Mouse (Mus musculus) CD4-positive, CD25-positive, alpha-beta regulatory T cell, adult 4 months (primary cell): Measurements from ENCODE around the gene Frrs1. TPM values are rescaled to one million over a fixed set of nuclear protein-coding genes. Genes with fewer than 3 reads are reported as not detected.
A peak's percentile ranks its signal among the peaks of the same experiment; 100 is the strongest.
"Not testable (repeated sequence)": the region's sequence is repeated elsewhere in the genome, so short reads cannot be mapped to it uniquely, and the experiment has no call there.

Experiments
- ATAC-seq: one replicate; pipeline ENCODE4 v1.8.0; 2017
- polyA plus RNA-seq, 2 experiments: library from polyadenylated mRNA; unstranded; fragments of 100-300 nt; shearing (Covaris generic); gene quantifications; one replicate each; pipeline ENCODE4 v1.2.1; 2017

Gene Frrs1
- 10 to 100 TPM; 39.8 to 46.7 TPM for polyA plus RNA-seq

DNA sequence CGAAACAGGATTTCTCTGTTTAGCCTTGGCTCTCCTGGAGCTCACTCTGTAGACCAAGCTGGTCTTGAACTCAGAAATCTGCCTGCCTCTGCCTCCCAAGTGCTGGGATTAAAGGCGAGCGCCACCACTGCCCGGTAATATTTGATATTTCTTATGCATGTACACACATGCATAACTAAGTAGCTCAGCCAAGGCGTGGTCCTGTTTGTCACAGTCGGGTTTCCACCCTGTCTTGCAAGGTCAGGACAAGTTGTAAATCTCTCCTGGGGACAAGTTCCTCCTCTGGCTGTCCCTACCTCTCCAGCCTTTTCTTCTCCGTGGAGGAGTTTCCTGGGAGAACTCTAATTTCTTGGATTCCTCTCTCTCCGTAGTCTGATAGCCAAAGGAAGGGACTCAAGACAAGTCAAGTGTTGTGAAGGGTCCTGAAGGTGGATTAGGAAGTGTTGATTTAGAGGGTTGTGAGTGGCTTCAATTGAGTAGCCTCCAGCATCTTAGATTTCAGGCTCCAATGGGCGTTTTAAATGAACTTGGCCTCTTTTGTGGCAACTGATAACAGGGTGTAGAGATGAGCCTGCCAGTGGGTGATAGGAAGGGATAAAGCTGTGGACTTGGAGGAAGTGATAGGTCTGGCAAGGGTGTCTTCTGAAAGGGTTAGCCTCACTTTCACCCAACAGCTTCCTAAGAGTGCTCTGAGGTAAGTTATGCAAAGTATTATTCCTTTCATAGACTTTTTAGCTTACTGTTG lies at the start of gene Frrs1:
Gene Frrs1 (plus strand): TSS at position 524 of the 745 bp plus-strand sequence.
- ATAC-seq, result no peak

GRCm38 (mm10) chr3:116810351-116810750 lies 48.9 kb upstream of the Frrs1 start:
- ATAC-seq, result not testable (repeated sequence)

DNA sequence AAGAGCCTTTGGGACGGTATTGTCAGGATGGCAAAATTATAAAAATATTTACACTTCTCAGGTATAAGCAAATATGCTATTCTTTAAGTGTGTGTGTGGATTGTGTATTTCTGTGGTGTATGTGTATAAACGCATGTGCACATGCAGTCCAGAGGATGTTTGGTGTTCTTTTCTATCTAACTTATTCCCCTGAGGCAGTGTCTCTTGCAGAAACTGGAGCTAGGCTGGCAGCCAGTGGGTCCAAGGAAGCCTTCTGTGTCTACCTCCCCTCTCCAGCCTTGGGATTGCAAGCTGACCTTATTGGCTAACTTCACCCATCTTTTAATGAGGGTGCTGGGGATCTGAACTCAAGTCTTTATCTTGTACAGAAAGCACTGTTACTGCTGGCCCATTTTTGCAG lies 46.3 kb upstream of the Frrs1 start:
- ATAC-seq, result no peak

DNA sequence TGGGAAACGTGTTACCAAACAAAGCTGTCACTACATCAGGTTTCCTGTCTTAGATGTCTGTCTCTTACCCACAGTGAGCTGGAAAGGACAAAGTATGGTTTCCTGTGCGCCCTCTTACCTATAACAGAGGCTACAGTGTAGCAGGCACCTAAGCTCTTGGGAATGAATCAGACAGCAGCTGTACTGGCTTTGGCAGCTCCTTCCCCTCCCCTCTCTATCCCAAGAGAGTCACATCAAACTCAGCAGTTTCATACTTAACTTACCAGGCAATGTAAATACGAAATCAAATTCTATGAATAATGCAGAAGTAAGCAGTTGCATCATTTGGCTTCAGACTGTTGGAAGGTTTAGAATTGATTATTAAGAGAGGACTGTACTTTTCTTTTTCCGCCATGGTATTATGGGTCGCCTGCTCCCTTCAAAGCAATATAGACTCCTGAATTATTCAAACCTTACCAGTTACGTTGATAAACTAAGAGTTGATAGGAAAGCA lies 43.9 kb upstream of the Frrs1 start:
- ATAC-seq, result no peak

GRCm38 (mm10) chr3:116815916-116816315 lies 43.3 kb upstream of the Frrs1 start:
- no peak for ATAC-seq

DNA sequence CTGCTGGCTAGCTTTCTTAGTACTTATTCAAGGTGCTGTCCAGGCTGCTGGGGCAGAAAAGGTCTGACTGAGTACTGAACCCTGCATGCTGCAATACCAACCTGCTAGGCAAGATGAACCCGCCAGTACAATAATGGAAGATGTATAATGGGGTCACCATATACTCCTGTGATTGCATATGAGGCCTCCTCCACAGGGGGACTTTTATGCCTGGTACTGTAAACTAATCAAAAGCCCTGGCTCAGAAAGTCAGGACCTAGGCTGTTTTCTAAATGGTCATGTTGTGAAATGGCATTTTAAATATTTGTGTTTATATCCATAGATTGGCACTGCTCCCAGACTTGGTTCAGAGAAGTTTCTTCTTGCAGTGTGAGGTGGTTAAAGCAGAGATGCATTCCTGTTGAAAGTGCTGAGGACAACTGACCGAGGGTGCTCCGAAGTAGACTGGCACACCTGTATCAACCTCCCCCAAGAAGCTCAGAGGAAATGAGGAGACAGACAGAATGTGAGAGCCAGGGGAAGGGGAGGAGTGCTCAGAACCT lies 42.5 kb upstream of the Frrs1 start:
- no peak for ATAC-seq

- no peak for ATAC-seq
These were observed 42.0 kb upstream of the Frrs1 start for GRCm38 (mm10) chr3:116817231-116817630.

DNA sequence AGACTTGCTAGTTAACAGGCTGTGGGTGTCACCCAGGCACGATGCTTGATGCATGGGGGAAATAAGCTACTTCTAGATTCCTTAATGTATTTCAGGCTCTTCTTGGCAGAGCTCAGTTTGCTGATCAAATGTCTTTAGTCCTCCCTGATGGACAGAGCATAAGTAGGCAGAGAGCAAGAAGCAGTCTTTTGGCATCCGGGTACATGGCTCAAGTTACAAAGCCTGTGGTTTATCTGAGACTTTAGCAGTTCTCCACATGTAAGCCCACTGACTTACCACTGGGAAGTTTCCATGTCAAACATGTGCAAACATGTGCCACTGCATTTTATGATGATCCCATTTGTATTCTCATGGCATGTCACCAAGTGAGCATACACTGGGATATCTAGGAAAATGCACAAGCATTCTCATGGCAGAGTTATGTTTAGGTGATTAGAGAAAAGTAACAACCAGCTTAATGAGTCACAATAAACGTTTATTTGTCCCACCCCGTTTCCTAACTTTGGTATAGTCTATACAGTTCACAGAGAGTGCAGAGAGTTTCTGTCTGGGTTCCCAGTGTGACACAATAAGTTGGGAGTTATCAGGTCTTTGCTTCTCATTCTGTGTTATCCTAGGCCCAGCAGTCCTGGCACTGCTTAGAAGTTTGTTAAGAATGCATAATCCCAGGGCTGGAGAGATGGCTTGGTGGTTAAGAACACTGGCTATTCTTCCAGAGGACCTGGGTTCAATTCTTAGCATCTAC lies 32.6 kb upstream of the Frrs1 start:
- ATAC-seq, result no peak

GRCm38 (mm10) chr3:116829274-116829920 lies 29.9 kb upstream of the Frrs1 start:
- ATAC-seq, result no peak

DNA sequence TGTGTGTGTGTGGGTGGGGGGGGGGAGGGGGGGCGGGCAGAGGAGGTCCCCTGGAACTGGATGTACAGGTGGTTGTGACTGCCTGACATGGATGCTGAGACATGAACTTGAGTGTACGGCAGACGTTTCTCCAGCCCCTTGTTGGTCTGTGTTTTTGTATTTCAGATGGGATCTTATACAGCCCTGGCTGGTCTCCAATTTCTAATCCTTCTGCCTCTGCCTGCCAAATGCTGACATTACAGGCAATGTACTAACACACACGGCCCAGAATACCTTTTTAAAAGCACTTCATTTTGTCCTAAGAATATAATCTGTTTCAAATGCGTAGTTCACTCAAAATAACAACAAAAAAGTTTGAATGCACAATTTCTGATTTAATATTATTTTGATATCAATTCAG lies 27.9 kb upstream of the Frrs1 start:
- ATAC-seq, result no peak

DNA sequence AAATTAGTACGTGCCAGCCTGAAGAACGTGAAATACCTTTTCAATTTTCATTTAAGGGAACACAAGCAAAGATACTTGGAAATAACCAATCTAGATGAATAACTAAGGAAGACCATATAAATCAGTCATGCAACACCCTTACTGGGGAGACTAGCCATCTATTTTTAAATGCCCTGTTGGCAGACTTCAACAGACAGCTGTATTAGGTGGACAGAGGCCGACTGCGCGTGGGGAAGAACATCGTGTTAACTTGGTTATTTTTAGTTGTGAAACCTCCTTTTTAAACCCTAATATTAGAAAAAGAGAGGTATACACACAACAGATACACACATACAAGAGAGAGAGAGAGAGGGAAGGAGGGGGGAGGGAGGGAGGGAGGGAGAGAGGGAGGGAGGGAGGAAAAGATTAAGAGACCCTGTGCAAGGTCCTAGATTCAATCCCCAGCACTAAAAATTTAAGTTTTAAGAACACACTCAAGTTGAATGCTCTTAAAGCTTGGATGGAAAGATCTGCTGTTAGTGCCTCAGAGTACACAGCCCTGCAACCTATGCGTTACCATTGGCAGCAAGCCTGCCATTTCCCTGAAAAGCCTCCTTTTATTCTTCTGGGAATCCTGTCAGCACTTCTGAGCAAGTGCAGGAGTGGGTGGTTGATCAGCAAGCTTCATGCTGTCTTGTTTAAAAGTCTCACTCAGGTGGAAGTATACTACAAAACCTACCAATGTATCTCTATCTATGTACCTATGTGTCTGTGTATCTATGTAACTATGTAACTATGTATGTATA lies 26.5 kb upstream of the Frrs1 start:
- ATAC-seq, result no peak

GRCm38 (mm10) chr3:116833491-116833890 lies 25.8 kb upstream of the Frrs1 start:
- no peak for ATAC-seq

- no peak for ATAC-seq
These were observed 25.0 kb upstream of the Frrs1 start for GRCm38 (mm10) chr3:116834241-116834640.

- ATAC-seq, result peak; percentile 6
These were observed 23.9 kb upstream of the Frrs1 start for GRCm38 (mm10) chr3:116835350-116835749.

DNA sequence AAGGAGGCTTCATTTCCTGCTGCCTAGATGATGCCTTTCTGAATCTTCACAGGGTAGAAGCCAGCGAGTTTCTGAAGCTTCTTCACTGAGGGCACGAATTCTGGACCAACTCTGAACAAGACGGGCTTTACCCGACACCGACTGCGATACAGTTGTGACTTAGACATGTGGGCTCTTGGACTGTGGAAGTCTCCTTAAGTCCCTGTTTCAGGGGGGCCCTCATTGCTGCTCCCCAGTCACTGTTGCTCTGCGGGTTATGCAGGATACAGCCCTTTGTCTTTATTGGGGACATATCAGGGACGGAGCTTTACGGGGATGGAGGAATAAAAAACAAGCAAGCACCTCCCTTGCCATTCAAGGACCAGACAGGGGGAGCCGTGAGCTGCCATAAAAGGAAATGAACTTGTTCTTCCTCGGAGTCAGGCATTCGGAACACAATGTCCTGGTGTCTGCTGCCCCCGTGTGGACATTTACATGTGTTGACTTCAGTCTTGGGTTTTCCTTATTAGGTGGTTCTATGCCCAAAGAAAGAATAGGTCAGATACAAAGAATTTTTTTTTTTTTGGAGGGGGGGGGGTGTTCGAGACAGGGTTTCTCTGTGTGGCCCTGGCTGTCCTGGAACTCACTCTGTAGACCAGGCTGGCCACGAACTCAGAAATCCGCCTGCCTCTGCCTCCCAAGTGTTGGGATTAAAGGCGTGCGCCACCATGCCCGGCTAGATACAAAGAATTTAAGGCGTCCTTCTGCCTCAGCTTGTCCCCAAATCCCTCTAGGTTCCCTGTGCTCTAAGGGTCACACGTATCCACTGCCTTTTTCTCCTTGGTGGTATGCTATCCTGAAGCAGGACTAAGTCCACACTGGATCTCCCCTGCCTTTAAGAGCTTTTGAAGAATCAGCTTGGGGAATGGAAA lies 23.2 kb upstream of the Frrs1 start:
- ATAC-seq, result peak; percentile 94

- ATAC-seq, result no peak
These were observed 22.4 kb upstream of the Frrs1 start for GRCm38 (mm10) chr3:116836681-116837475.

GRCm38 (mm10) chr3:116841311-116841710 lies 18.0 kb upstream of the Frrs1 start:
- no peak for ATAC-seq

GRCm38 (mm10) chr3:116844880-116845579 lies 14.2 kb upstream of the Frrs1 start:
- ATAC-seq, result no peak

DNA sequence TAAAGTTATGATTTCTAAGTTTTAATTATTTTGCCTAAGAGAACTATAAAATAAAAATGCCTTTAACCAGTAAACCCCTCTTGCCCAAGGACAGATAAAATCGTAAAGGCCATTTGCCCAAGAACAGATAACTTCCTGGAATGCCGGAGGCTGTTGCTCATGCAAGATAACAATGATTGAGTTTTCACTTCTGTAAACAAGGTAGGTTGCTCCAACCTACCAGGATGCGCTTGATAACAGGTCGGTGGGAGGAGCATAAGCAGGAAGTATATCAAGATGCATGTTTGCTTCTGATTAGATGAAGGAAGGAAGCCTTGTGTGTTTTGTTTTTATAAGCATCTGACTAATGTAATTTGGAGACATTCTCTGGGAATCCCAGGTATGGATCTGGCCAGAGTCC lies 13.2 kb upstream of the Frrs1 start:
- no peak for ATAC-seq

- no peak for ATAC-seq
These were observed 11.2 kb upstream of the Frrs1 start for GRCm38 (mm10) chr3:116848099-116848498.
